Mouse (Mus musculus) left cerebral cortex, adult 18-20 months (tissue): Measurements from ENCODE around the gene 9130230L23Rik. TPM values are rescaled to one million over a fixed set of nuclear protein-coding genes. Genes with fewer than 3 reads are reported as not detected.

Experiments
- DNase-seq, 2 experiments: peaks; one replicate each; pipeline ENCODE4 v3.0.0; 2021 to 2022; ENCODE audit warnings: low spot score in 2 of 2, mixed read lengths in 1 of 2
- microRNA-seq, 2 experiments: library from miRNA; unstranded; fragments of <30 nt; microRNA quantifications; one replicate each; pipeline ENCODE4 v1.2.0; 2021
- total RNA-seq, 2 experiments: library from RNA; stranded (reverse); gene quantifications; 2 replicates each; pipeline ENCODE4 v1.2.3; 2021

9130230L23Rik gene
- total RNA-seq, 2 experiments from 2014 or later = not detected

DNA sequence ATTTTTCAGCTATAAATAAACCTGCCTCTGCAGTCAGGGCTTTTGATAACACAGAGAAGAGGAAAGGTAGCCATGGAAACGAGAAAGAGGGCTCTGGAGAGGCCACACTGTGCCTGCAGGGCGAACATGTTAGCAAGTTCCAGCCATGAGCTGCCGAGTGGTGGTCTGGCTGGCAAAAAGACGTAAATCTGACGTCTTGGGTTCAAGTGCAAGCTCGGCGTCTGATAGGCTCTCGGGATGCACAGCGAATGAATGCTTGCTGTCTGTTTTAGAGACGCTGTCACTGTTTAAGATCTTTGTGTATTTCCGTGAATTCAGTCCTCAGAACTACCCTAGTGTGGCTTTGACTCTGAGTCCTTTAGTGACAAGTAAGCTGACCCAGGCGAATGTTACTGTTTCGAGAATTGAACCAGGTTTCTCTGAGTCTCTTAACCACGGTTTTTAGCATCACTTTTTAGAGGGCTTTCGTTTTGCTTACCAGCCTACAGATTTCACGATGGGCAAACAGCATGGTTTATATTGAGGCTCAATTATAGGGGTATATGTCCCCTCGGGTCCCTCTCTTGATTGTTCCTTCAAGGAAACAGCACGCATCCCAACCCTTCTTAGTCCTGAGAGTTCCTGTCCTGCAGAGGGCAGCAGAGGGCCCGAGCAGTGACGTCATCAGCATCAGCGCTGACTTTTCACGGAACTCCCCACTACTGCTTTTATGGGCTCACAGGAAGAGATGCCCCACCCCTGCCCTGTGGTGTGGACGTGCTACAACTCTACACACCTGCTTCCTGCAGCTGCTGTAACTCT is 48.5 kb downstream of the 9130230L23Rik start:
- DNase-seq = peak; percentile 70 to 78

DNA sequence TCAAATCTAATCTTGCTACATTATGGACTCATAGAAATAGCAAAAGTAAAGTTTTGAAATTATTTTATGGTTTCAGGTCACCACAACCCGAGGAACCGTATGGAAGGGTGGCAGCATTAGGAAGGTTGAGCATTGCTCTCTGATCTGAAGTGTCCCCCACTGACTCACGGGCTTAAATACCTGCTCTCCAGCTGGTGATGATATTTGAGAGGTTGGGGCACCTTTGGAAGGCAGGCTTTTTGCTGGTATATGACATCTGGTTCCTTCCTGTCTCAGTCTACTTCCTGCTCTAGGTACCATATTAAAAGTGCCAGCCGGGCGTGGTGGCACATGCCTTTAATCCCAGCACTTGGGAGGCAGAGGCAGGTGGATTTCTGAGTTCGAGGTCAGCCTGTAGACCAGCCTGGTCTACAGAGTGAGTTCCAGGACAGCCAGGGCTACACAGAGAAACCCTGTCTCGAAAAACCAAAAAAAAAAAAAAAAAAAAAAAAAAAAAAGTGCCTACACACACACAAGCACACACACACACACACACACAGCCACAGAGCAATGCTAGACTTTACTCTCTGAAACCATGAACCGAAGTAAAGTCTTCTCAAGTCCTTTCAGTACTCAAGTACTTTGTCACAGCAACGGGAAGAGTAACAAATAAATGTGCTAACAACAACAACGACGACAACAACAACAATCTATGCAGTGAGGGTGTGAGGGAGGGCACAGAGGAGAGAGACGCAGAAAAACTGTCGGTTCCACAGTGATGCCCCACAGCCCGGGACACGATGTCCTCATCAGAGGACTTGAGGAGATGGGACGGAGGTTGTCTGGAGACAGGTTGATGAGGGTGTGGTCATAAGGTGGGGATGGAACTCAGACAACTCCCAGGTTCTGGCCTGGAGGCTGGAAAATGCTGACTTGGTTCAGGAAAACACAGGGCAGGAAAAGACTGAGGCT is 49.7 kb downstream of the 9130230L23Rik start:
- DNase-seq = no peak

DNA sequence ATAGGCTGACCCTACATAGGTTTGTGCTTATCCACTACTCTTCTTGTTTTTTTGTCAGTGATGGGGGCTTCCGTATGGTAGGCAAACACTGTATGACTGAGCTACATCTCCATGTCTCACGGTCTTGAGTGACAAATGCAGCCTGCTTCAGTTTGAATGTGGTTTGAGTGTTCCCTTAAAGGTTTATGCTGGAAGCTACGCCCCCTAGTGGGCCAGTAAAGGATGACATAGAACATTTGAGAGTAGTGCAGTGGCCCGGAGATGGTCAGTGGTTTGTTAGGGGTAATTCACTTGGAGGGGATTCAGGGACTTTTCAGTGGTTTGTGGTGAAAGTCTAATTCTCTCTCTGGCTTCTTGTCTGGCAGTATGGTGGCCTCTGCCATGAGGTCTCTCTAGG is 52.6 kb downstream of the 9130230L23Rik start:
- no peak for DNase-seq

GRCm38 (mm10) chr5:65950679-65951512 is 53.2 kb downstream of the 9130230L23Rik start:
- no peak for DNase-seq

DNA sequence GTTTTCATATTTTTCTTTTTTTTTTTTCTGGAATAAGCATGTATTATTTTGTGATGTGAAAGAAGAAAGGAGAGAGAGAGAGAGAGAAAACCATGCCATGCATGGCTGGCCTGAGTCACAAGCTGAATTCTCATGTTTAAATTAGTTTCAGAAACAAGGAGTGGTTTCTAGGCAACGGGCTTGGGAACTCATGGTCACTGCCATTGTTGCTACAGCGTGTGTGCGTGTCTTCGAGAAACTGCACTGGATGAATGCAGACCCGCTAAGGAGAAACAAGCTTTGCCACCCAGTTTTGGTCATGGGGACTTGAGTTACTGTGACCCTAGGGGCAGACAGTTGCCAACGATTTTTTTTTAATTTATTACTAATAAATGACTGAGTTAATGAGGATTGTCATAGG is 53.8 kb downstream of the 9130230L23Rik start:
- DNase-seq = peak; percentile 17 to 38

DNA sequence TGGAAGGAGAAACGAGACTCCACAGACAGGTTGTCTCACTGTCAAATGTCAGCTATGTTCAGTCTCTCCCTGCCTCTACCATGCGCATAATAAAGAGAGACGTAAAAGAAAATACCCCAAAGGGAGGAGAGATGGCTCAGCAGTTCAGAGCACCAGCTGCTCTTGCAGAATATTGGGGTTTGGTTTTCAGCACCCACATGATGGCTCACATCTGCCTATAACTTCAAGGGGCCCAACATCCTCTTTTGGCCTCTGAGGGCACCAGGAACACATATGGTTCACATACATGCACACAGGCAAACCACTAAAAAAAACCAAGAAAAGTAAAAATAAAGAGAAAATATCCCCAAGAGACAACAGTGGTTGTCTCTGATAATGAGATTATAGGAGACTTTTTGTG is 54.3 kb downstream of the 9130230L23Rik start:
- DNase-seq = no peak

- DNase-seq = no peak
Measured at GRCm38 (mm10) chr5:65941145-65941544, 62.9 kb downstream of the 9130230L23Rik start.

- DNase-seq = peak; percentile 73 to 87
Measured at GRCm38 (mm10) chr5:65937998-65938715, 65.9 kb downstream of the 9130230L23Rik start.

GRCm38 (mm10) chr5:65937011-65937726 is 66.9 kb downstream of the 9130230L23Rik start:
- no peak for DNase-seq

GRCm38 (mm10) chr5:65934783-65935182 is 69.3 kb downstream of the 9130230L23Rik start, which contains the start of gene Chrna9:
TSS of gene Chrna9 (plus strand) at chr5:65934921.
- DNase-seq = no peak

DNA sequence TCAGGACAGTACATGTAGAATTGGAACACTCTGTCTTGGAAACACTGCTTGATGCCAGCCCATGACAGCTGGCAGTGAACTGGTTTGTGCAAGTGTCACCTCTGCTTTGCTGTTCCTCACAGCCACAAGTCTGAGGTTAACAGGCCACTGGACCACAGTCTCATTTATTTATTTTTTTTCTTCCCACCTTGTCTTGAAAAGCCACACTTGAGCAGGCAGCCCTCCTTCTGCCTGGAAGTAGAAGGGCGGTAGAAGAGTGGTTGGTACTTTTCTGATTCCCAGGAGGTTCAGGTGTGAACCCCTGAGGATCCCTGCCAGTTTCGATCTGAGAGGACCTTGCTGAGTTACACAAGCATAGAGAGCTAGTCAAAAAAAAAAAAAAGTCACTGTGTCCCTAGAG is 70.3 kb downstream of the 9130230L23Rik start:
- no peak for DNase-seq

- no peak for DNase-seq
Measured at GRCm38 (mm10) chr5:65933258-65933657, 70.8 kb downstream of the 9130230L23Rik start.

GRCm38 (mm10) chr5:65930171-65930570 is 73.9 kb downstream of the 9130230L23Rik start:
- no peak for DNase-seq

Small RNAs within 50 kb of the gene (microRNA-seq; reads per million reads assigned to microRNA genes)
- 0 reads per million in 2 experiments for gene Gm25952

Other genes starting within 250 kb of the 9130230L23Rik start
- gene N4bp2, start 240.8 kb downstream of the 9130230L23Rik start, total RNA-seq = 1 to 10 TPM; 4.5 to 6.3 TPM
- 1 to 10 TPM; 1.0 to 1.1 TPM for gene Rhoh, start 143.1 kb downstream of the 9130230L23Rik start, total RNA-seq
- gene Chrna9, start 69.4 kb downstream of the 9130230L23Rik start, total RNA-seq = not detected
- 1 to 10 TPM in 1 of 2 experiments, under 1 TPM in 1; 0.77 to 1.6 TPM for gene Rbm47, start 168.8 kb upstream of the 9130230L23Rik start, total RNA-seq